Mouse (Mus musculus): ENCODE data around the gene Dynlt1f.
"Not testable (repeated sequence)": the region's sequence is repeated elsewhere in the genome, so short reads cannot be mapped to it uniquely, and the experiment has no call there.

GRCm38 (mm10) chr17:6632850-6633249, 22.9 kb downstream of the Dynlt1f start:
- TF ChIP-seq CTCF (IDR thresholded peaks at IDR 0.05; ENCODE audit: borderline replicate concordance, control insufficient read depth, extremely low read depth, insufficient read depth, low read length, poor library complexity); POLR2A (IDR thresholded peaks at IDR 0.05; ENCODE audit: control insufficient read depth, extremely low read depth, insufficient read depth, low read length, poor library complexity): not testable (repeated sequence)

Measured in thymus, adult 2 months (tissue).